Mouse (Mus musculus) spleen, postnatal 14 days (tissue): ENCODE measurements around the gene Rab11fip5.

Experiments used
- DNase-seq, 2 experiments: peaks; one replicate each; pipeline ENCODE4 v3.0.0; 2021 to 2022; ENCODE audit warnings: low spot score in 2 of 2

Gene Rab11fip5

DNA sequence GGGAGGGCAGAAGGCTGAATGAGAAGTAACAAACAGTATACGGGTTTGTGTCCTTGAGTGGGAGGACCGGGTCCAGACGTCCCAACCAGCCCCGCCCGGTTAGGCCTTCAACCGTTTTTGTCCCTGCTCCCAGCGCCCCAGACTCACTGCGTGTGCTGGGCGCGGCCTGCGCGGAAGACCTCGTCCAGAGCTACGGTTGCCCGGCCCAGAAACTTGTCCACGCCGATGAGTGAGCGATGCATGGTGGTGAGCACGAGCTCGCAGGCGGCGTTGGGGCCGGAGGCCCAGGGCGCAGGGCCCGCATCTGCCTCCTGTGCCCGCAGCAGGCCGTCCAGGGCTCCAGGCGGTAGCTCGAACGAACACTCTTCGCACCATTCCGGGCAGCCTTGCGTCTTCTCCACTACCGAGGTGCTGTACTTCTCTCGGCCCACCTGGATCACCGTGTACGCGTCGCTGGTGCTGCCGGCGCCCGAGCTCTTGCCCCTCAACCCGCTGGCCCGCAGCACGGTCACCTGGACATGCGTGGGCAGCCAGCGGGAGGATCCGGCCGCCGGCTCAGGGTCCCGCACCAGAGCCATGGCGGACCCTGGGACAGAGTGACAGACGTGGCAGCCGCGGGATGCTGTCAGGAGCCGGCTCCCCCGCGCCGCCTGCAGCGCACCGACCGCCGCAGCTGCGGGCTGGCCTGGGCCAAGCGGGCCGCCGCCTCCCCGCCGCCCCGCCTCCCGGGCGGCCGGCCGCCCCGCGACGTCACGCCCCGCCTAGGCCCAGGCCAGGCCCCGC is at the start of gene Rab11fip5:
Gene Rab11fip5, minus strand, starts transcription at position 684 of the 783 bp plus-strand sequence.
- peak in 1 of 2 experiments; percentile 4 for DNase-seq

DNA sequence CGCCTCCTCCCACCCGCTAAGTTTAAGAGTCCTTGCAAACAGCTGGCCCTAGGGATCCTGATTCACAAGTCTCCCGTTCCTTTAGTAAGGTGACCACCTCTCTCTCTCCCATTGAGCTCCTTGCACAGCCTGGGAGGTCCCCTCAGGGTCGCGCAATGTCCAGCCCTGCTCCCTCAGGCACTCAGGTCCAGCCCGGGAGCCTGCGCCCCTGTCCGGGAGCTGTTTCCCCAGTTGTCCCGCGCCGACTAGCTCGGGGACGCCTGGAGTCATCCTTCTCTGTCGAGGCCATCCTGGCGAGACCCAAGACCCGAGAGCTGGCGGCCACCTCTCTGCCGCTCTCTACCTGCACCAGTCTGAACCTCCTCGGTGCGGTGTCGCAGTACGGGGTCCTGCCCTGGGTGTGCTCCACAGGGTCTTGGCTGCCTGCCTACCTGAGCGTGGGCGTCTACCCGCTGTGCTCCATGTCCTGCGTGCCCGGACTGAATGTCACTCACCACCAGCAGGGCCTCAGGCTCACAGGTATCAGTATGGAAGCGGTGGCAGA is 49.5 kb upstream of the Rab11fip5 start, which contains the start of gene Noto:
Gene Noto, plus strand, starts transcription at position 51 of the 544 bp plus-strand sequence.
- DNase-seq = no peak

DNA sequence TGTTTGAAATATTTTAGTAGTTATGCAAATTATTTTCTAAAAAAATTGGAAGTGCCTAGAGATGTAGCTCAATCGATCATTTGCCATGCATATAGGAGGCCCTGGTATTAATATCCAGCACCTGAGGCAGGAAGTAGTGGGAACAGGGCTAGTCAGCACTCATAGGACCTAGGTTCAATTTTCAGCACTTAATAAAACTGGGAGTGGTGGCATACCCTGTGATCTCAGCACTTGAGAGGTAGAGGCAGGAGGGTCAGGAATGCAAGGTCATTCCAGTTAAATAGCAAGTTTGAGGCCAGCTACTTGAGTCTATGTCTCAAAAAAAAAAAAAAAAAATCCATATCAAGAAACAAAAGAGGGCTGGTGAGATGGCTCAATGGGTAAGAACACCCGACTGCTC is 44.7 kb upstream of the Rab11fip5 start:
- no peak for DNase-seq

GRCm38 (mm10) chr6:85415829-85416228 is 41.4 kb upstream of the Rab11fip5 start:
- no peak for DNase-seq

DNA sequence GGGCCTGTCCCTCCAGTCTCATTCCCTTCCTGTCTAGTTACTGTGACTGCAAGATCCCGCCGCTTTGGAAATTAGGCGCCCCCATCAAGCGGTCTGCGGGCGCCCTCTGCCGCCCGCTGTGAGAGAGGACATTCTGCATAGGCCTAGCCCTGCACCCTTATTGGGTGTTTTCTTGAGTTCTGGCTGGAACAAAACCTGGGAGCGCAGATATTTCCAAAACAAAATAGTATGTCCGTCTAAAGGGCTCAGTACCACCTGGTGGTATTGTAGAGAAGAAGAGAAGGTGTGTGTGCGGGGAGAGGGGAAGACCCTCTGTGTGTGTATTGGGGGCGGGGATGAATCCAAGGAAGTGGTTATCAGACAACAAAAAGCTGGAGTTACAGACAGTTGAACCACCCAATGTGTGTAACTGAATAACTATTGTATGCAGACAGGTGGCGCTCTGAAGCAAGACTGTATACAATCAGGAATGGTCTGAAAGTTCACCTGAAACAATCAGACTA is 36.4 kb upstream of the Rab11fip5 start:
- no peak for DNase-seq

DNA sequence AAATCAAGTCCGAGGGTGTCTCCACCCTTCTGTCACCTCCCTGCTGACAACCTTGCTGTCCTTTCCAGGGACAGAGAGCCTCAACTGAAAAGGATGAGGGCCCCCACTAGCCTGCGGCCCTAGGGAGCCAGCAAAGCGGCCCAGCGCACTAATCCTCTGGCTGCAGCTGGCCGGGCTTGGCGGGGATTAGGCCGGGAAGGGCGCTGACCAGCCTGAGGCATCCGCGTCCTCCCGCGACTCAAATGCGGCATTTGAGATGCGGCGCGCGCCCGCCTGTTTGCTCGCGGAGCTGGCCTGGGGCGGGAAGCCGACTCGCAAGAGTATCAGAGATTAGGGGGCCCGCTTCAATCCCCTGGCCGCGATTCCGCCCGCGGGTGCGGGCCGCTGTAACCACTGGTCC is 34.6 kb upstream of the Rab11fip5 start:
- DNase-seq = no peak

DNA sequence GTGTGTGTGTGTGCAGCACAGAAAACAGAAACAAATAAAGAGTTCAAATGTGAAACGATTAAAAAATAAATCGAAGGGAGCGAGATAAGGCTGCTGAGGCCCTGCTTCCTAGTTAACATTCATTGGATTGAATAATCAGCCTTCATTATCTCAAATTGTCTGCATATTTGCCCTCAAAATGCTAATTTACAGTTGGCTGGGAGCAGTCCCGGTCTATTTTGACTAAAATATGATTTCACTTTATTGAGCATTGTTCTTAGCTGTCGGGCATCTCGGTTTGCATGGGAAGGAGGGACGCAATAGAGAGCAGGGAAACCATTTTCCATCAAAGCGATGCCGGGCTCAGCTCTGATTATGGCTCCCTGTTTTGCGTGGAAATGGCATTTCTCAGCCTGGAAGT is 28.6 kb upstream of the Rab11fip5 start:
- DNase-seq = no peak

DNA sequence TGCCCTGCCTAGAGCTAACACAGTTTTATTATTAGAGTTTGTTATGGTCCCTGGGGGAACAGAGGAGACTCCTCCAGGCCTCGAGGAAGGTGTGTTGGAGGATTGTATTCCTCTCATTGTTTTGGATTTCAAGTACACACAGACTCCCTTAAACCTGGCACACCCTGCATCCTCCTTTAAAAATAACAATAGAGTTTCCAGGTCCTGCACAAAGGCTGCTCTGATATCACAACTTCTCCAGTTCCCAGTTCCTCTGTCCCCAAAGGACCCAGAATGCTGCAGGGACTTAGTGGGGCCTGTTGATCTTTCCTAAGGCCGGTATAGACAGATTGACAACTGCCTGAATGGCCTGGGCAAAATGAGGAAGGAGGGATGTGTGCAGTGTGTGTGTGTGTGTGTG is 28.2 kb upstream of the Rab11fip5 start:
- DNase-seq = no peak

DNA sequence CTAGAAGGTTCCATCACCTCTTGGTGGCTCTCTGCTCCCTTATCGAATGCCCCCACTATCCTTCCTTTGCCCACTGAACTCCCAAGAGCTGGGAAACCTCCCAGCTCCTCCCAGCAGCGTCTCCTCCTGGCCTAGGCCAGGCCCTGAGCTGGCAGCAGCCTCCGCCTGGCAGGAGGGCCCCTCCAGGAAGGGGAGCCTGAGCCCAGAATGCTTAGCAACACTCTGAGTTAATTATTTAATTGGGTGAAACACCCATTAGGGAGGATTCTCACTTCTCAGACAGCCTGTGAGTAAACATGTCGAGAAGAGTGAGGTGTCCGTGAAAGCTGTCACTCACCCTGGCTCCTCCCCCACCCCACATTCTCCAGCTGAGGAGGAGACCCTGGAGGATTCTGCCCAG is 25.3 kb upstream of the Rab11fip5 start:
- no peak for DNase-seq

GRCm38 (mm10) chr6:85397165-85397564 is 22.7 kb upstream of the Rab11fip5 start:
- DNase-seq = peak in 1 of 2 experiments; percentile 21

GRCm38 (mm10) chr6:85395360-85395759 is 20.9 kb upstream of the Rab11fip5 start:
- no peak for DNase-seq

DNA sequence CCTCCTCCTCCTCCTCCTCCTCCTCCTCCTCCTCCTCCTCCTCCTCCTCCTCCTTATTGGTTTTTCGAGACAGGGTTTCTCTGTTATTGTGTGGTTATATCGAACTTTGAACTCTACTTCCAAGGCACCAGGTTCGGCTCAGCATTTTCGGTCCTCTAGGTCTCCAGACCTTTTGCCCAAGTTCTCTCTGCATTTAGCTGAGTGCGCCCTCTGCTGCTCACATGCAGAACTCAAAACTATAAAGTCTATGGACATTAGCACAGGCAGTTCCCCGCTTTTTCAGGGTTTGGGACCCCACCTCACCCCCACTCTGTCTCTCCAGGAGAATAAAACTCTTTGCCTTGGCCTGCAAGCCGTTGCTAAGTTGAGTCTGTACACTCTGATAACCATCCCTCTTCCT is 17.4 kb upstream of the Rab11fip5 start:
- DNase-seq = peak; percentile 24 to 59

GRCm38 (mm10) chr6:85388608-85389007 is 14.2 kb upstream of the Rab11fip5 start:
- DNase-seq = no peak

DNA sequence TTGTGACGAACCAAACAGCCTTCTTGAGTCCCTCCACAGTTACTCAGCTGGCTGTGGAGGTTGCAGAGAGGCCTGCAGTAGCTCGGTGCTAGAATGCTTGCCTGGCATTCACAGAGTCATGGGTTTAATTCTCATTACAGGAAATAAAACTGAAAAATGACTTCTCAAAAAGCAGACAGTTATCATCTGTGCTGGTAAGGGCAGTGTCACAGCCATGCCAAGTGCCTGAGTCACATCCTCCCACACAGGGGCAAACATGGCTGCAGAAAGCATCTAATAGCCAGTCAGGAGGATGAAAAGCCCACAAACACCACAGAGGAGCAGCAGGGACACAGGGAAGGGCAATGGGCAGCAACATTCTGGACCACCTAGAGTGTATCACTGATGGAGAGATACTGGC is 8.4 kb upstream of the Rab11fip5 start:
- DNase-seq = no peak

GRCm38 (mm10) chr6:85381648-85382020 is 7.2 kb upstream of the Rab11fip5 start:
- no peak for DNase-seq

- no peak for DNase-seq
Measured at GRCm38 (mm10) chr6:85380901-85381647, 6.6 kb upstream of the Rab11fip5 start.

GRCm38 (mm10) chr6:85380201-85380900 is 5.9 kb upstream of the Rab11fip5 start:
- peak; percentile 26 to 40 for DNase-seq

DNA sequence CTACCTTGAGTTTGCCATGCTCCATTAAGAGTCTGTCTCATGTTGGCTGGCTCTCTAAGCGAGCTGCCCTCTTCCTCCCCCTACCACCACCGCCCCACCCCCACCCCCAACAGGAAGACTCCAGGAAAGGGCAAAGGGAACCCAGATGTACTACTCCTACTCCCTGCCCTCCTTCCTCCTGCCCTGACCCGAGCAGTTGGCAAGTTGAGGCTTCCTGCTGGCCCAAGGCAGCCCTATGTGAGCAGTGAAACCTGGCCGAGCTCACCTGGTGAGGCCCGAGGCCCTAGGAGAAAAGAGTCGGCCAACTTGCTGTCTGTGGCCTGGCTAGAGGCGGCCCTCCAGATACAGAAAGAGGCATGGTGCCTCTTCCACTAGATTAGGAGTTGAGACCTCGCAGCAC is 4.2 kb upstream of the Rab11fip5 start:
- DNase-seq = no peak

DNA sequence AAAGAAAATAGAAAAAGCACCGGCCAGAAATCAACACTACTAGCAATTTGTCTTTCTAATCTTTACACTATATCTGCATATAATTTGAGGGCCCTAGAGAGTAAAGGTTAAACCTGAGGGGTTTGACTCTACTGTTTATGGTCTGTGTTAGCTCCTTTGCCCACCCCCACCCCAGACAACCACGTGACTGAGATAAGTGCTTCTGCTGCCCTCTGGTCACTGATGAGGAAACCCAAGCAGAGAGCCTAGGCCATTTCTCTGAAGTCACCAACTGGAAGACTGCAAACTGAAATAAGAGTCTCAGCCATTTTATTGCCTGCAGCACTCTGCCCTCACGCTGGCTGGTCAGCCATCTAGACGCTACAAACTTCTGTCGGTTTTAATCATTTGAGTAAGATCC is 3.4 kb upstream of the Rab11fip5 start:
- no peak for DNase-seq

DNA sequence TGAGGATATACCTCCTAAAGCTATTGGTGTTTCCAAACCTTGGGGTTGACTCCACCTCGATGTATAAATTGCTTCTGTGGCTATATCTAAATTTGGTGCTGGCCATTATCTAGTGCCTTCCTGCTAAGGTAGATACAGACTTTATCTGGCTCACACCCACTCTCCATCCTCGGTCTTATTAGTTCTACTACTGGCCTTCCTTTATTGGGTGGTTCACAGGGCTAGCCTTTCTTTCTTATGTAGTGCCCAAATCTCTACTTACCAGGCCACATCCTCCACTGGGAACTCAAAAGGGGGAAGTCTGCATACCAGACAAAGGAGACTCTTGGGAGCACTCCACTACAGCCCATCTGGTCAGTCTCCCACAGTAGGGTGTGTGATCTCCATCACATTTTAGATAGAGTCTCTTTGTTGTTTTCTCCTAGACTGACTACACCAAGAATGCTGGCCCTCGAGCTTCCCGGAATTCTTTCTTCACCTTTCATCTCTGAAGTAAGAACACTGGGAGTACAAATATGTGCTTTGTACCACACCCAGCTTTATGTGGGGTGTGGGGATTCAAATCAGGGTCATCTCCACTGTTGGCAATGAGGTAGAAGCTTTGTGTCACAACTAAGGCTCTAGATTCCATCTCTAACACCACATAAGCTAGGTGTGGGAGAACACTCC is 2.8 kb upstream of the Rab11fip5 start:
- no peak for DNase-seq

- peak; percentile 91 to 94 for DNase-seq
Measured at GRCm38 (mm10) chr6:85374734-85375114, 290 bp upstream of the Rab11fip5 start.
